Mouse (Mus musculus) kidney, embryonic 16.5 days (tissue): ENCODE results near the gene Clpx. TPM values are rescaled to one million over a fixed set of nuclear protein-coding genes. Genes with fewer than 3 reads are reported as not detected.

Experiments
- ATAC-seq: fragments of 200-750 bp; cut with Nextera tagmentation; 2 replicates; pipeline ENCODE4 v1.8.0; 2017; ENCODE audit warnings: moderate TSS enrichment; ENCODE audit not compliant: low FRiP score, low TSS enrichment
- H3K27ac ChIP-seq: fragments of 300-500 bp; sonication (generic); 2 replicates; pipeline ENCODE4 v1.5.1; 2014; ENCODE audit warnings: low read length
- H3K27me3 ChIP-seq: fragments of 300-500 bp; sonication (generic); 2 replicates; pipeline ENCODE4 v1.6.1; 2014; ENCODE audit warnings: low read length, control low read depth, mixed read lengths; ENCODE audit not compliant: insufficient read depth
- H3K36me3 ChIP-seq: fragments of 300-500 bp; sonication (generic); 2 replicates; pipeline ENCODE4 v1.6.1; 2014; ENCODE audit warnings: low read length, control low read depth, mixed read lengths; ENCODE audit not compliant: insufficient read depth
- H3K4me1 ChIP-seq: fragments of 300-500 bp; sonication (generic); 2 replicates; pipeline ENCODE4 v1.6.1; 2014; ENCODE audit warnings: low read length, control low read depth, mixed read lengths; ENCODE audit not compliant: insufficient read depth
- H3K4me2 ChIP-seq: fragments of 300-500 bp; sonication (generic); replicated peaks from 2 replicates; pipeline ENCODE4 v1.6.1; 2014; ENCODE audit warnings: low read depth, low read length
- H3K4me3 ChIP-seq: fragments of 300-500 bp; sonication (generic); 2 replicates; pipeline ENCODE4 v1.5.1; 2014; ENCODE audit warnings: mild to moderate bottlenecking, low read length
- H3K9ac ChIP-seq: fragments of 300-500 bp; sonication (generic); replicated peaks from 2 replicates; pipeline ENCODE4 v1.6.1; 2014; ENCODE audit warnings: low read length
- H3K9me3 ChIP-seq: fragments of 300-500 bp; sonication (generic); 2 replicates; pipeline ENCODE4 v1.6.1; 2016; ENCODE audit warnings: low read length, control low read depth
- WGBS: fragments of 180-500 bp; shearing (Covaris S2); extraction: QIAGEN DNeasy Blood & Tissue Kit; methylation state at CpG from one replicate; pipeline ENCODE4 v1.1.7; 2014; 5-methylcytosine and 5-hydroxymethylcytosine counted together
- polyA plus RNA-seq: library from polyadenylated mRNA; unstranded; fragments of >200 nt; fragmentation: Nextera tagmentation; extraction: Ambion mirVana; gene quantifications from 2 replicates; pipeline ENCODE4 v1.2.1, GENCODE M21; 2015

Gene Clpx
- 54.5 and 56.7 TPM in 2 replicates for polyA plus RNA-seq

DNA sequence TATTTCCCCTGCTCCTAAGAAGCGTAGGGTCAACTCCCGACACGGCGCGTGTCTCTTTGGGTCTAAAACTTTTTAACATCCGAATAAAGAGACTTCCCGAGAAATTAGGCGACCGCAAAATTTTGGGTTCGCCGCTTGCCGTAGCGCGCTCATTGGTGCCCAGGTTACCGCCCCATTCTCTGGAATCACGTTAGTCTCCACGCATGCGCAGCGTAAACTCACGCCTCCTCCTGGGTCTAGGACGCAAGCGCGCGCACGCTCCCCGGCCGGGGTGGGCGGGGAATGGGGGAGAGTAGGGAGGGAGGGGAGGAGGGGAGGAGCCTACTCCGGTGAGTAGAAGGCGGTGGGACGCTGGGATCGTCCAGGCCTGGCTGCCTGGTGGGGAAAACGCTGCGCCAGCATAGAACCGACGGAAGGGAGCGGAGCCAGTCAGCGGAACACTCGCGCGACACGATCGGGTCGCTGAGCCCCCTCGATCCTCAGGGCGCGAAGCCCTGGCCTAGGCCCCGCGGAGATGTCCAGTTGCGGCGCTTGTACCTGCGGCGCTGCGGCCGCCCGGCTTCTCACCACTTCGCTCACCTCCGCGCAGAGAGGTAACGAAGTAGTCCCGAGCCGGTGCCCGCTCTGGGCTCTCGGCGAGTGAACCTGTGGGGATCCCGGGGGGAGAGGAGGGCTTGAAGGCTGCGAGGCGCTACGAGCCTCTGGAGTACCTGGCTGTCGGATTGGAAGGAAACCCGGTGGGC, at the start of gene Clpx:
Gene Clpx, plus strand, starts transcription at position 288 of the 743 bp plus-strand sequence.
- Histone ChIP-seq H3K4me1 (peaks cover 6% of the 10 kb centered on the region), H3K9ac (peak within 1 kb of the TSS; percentile 93), H3K4me3 (peak within 1 kb of the TSS; percentile 94), H3K36me3 (no peaks in the 10 kb centered on the region; the same call in 1 of the 2 replicates), H3K4me2 (peak within 1 kb of the TSS; percentile 81), H3K27ac (peak within 1 kb of the TSS; percentile 90), H3K27me3 (no peaks in the 10 kb centered on the region), H3K9me3 (no peaks in the 10 kb centered on the region)
- WGBS: under 1% methylated on average over 68 of the region's 71 CpGs
- ATAC-seq: peak; percentile 96

DNA sequence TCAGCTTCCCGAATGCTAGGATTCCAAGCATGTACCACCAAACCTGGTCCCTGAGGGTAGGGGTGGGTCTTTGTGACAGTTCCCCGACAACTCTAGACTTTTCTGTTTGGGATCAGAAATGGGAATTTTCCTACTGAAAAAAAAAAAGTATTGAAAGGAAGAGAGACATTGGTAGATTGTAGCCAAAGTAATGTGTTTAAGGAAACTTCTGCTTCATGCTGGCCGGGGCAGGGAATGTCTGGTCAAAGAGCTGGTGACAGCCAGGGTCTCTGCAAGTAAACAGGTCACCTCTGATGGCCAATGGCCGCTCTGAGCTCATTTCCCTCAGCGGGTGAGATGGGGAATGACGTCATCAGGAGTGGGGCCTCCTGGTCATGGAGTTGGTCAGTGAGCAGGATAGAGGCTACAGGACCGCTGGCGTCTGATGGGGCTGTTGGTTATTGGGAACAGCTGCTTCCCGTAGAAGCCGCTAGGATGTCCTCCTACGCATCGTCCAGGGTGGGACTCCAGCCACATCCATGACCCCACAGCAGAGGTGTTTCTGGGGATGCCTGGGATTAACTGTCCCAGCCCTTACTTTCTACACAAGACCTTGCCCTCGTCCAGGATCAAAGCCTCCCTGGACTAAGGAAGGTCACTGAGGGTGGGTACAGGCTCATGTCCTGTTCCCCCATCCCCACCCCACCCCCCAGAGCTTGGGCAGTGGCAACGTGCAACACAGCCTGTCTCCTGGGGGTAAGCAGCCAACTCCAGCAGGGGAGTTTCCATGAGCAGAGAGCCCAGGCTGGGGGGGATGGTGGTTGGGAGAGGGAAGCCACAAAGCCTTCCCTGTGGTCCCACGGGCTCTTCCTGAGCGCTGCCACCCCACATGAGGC, 46.3 kb upstream of the Clpx start:
- Histone ChIP-seq H3K9ac (no peak overlapping the region), H3K36me3 (no peaks in the 10 kb centered on the region), H3K4me2 (no peak overlapping the region), H3K4me3 (no peak overlapping the region), H3K9me3 (no peaks in the 10 kb centered on the region), H3K27me3 (no peaks in the 10 kb centered on the region), H3K27ac (no peak overlapping the region; the same call in 1 of the 2 replicates), H3K4me1 (peaks cover 22% of the 10 kb centered on the region)
- WGBS: 39% methylated on average over 16 of the region's 16 CpGs
- ATAC-seq: peak; percentile 56; the same call in 1 of the 2 replicates

DNA sequence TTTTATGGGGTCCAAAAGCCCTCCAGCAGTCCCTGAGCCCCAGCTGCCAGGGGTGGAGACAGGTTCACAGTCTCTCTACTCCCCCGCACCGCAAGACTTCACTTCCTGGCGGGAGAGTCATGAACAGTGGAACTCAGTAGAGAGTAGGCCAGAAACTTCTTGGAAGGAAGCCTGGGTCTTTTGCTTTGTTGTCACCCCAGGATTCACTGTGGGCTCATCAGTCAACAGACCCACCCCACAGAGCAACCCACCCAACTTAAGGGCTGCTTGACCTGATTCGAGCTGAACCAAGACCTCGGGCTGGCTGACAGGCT, 45.7 kb upstream of the Clpx start:
- Histone ChIP-seq H3K27ac (no peak overlapping the region; the same call in 1 of the 2 replicates), H3K9me3 (no peaks in the 10 kb centered on the region), H3K9ac (no peak overlapping the region), H3K4me1 (peaks cover 21% of the 10 kb centered on the region), H3K27me3 (no peaks in the 10 kb centered on the region), H3K4me2 (no peak overlapping the region), H3K36me3 (no peaks in the 10 kb centered on the region), H3K4me3 (no peak overlapping the region)
- 70% methylated on average over 5 of the region's 5 CpGs for WGBS
- ATAC-seq: 0 out of 2 replicates have a peak, but pooled peaks have one; percentile 17

DNA sequence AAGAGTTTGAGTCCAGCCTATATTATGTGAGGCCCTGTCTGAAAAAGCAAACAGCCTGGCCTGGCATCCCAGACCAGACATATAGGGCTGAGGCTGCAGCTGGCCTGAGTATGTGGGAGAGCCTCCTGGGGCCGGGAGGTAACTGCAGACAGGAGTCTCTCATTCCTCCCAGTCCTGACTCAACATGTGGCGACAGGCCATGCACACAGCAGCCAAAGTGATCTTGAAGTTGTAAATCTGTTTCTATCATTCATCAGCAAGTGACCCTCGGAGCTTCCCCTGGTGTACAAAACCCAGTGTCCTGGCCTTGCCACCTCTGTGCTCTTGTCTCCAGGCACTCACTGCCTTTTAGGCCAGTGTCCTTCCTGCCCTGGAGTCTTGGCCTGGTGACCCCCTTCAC, 42.0 kb upstream of the Clpx start:
- Histone ChIP-seq H3K27ac (no peak overlapping the region), H3K9ac (no peak overlapping the region), H3K4me3 (no peak overlapping the region), H3K4me1 (peaks cover 10% of the 10 kb centered on the region), H3K4me2 (no peak overlapping the region), H3K9me3 (no peaks in the 10 kb centered on the region), H3K36me3 (no peaks in the 10 kb centered on the region), H3K27me3 (no peaks in the 10 kb centered on the region)
- WGBS: 31% methylated on average over 3 of the region's 3 CpGs
- no peak for ATAC-seq

DNA sequence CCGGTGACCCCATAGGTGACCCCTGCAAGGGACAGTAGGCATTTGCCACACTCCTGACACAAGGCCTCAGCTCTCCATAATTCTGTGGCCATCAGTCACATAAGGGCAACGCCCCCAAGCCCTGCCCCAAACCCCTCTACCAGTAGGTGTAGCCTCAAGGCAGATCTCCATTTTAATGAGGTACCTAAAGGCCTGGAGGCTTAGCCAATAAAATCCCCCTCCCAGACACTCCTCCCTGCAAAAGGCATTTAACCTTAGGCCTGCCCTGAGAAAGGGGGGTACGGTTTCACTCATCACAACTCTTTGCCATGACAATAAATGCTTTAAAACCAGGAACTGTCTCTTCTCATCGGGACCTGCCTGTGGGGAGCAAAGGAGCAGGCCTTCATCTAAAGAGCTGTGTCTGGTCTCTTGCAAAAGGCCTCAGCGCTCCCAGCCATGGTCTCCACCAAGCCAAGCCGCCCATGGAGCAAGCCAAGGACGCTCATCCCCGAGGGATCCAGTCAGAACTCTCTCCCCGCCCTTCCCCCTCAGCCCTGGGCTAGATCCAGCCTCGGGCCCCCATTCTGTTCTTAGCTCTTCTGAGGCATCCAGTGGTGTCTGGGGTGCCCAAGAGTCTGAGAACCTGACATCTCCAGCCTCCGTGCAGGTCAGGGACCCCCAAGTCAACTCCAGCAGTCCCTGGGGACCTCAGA, 38.0 kb upstream of the Clpx start:
- Histone ChIP-seq H3K4me1 (no peaks in the 10 kb centered on the region), H3K9me3 (no peaks in the 10 kb centered on the region), H3K27me3 (no peaks in the 10 kb centered on the region), H3K27ac (no peak overlapping the region), H3K4me3 (no peak overlapping the region), H3K36me3 (no peaks in the 10 kb centered on the region), H3K4me2 (no peak overlapping the region), H3K9ac (no peak overlapping the region)
- WGBS: 63% methylated on average over 11 of the region's 11 CpGs
- ATAC-seq: no peak

DNA sequence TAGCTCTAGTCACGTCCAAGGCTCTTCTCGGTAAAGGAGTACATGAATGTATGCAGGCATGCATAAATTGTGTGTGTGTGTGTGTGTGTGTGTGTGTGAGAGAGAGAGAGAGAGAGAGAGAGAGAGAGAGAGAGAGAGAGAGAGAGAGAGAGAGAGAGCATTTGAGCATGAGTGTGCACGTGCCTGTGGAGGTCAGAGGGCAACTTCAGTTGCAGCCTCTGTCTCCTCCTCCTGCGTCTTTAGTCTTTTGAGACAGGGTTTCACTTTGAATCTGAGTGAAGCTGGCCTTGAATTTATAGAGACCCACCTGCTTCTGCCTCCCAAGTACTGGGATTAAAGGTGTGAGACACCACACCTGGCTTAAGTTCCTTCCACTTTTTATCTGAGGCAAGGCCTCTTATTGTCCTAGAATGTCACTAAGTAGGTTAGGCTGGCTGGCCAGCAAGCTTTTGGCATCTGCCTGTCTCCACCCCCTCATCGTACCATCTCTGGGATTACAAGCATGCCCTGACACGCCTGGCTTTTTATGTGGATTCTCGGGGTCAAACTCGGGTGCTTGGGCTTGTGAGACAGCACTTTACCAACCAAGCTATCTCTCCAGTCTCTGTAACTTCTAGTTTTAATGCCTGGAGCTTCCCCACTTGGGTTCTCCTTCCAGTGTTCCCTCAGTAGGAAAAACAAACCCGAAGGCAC, 36.7 kb upstream of the Clpx start:
- Histone ChIP-seq H3K4me3 (no peak overlapping the region), H3K36me3 (no peaks in the 10 kb centered on the region), H3K9ac (no peak overlapping the region), H3K27ac (no peak overlapping the region), H3K9me3 (no peaks in the 10 kb centered on the region), H3K4me2 (no peak overlapping the region), H3K27me3 (no peaks in the 10 kb centered on the region), H3K4me1 (no peaks in the 10 kb centered on the region)
- ATAC-seq: no peak
- WGBS: 66% methylated on average over 9 of the region's 9 CpGs

DNA sequence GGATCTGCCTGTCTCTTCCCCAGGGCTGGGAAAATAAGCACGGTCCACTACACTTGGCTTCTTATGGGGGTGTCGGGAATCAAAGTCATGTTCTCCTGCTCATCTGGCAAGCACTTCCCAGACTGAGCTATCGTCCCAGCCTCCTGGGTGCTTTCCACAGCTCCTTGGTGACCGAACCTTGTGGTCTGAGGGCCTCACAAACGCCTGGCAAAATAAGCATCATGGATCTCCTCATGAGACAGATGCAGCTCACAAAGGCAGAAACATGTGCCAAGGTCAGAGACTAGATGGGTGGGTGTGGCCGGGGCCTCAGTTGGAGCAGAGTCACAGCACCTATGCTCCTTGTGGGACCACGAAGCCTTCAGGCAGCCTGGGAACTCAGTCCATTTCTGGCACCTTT, 34.7 kb upstream of the Clpx start:
- H3K9ac ChIP-seq: no peak overlapping the region
- H3K4me1 ChIP-seq: no peaks in the 10 kb centered on the region
- H3K36me3 ChIP-seq: no peaks in the 10 kb centered on the region
- H3K9me3 ChIP-seq: no peaks in the 10 kb centered on the region
- no peak for ATAC-seq
- no peak overlapping the region for H3K4me2 ChIP-seq
- no peak overlapping the region for H3K27ac ChIP-seq
- 74% methylated on average over 7 of the region's 7 CpGs for WGBS
- no peak overlapping the region for H3K4me3 ChIP-seq
- H3K27me3 ChIP-seq: no peaks in the 10 kb centered on the region

DNA sequence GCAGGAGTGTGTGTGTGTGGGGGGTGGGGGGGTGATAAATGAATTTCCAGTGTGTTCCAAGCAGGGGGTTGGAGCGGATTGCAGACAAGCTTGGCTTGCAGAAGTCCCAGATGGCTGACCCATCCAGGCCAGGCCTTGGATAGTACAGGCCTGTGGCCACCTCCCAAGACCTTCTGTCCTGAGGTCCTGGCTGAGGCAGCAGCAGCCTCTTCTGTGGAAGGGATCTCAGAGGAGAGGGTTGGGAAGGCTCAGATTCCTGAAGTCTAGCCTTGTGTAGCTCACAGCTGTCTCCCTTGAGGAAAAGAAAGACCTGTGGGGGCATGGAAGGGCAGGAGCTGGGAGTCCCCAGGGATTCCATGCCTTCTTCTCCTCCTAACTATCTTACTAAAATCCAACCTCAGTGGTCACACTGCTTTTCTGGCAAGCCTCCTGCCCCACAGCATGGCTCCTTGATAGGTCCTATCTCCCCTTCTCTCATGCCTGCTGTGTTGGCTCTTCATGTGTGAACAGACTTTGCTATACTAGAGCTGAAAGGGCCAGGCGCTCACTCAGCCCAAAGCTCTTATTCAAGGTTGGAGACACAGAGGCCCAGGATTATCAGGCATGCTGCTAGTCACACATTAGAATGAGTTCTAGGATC, 32.3 kb upstream of the Clpx start:
- Histone ChIP-seq H3K9me3 (no peaks in the 10 kb centered on the region), H3K4me3 (no peak overlapping the region), H3K4me2 (no peak overlapping the region), H3K27ac (no peak overlapping the region), H3K9ac (no peak overlapping the region), H3K36me3 (no peaks in the 10 kb centered on the region), H3K27me3 (no peaks in the 10 kb centered on the region), H3K4me1 (no peaks in the 10 kb centered on the region)
- ATAC-seq: no peak
- WGBS: 86% methylated on average over 2 of the region's 2 CpGs

DNA sequence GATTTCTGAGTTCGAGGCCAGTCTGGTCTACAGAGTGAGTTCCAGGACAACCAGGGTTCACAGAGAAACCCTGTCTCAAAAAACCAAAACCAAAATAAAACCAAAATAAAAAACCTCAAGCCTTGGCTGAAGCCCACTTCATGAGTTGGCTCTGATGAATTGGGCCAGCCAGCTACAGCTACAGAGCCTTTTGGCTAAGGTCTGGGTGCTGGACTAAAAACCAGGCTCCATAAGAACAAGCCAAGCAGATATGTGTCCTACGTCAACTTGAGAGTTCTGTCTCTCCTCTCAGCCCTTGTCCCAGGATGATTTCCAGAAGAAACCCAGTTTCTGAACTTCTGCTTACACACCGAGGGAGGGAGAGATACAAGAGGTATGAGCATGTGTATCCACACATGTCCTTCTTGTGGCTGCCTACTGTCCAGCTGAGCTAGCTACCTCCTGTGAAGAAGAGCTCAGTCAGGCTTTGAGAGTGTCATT, 31.4 kb upstream of the Clpx start:
- Histone ChIP-seq H3K4me3 (no peak overlapping the region), H3K27me3 (no peaks in the 10 kb centered on the region), H3K36me3 (no peaks in the 10 kb centered on the region), H3K9ac (no peak overlapping the region), H3K4me2 (no peak overlapping the region), H3K27ac (no peak overlapping the region), H3K4me1 (peaks cover 3% of the 10 kb centered on the region; the same call in 1 of the 2 replicates), H3K9me3 (no peaks in the 10 kb centered on the region)
- no peak for ATAC-seq
- whole genome bisulfite sequencing: 95% methylated on average over 3 of the region's 3 CpGs
